Mouse (Mus musculus) C2C12 (cell line): ENCODE data around the gene Gale.
A peak's percentile ranks its signal among the peaks of the same experiment; 100 is the strongest.

ENCODE experiments used
- CEBPB ChIP-seq: IDR thresholded peaks from one replicate; pipeline ENCODE4 v1.6.1; 2011; ENCODE audit warnings: low read depth, mild to moderate bottlenecking, control low read depth, moderate library complexity
- CTCF ChIP-seq: IDR thresholded peaks from one replicate; pipeline ENCODE4 v1.5.1; 2011; ENCODE audit not compliant: control insufficient read depth, insufficient read depth, insufficient read length
- MAX ChIP-seq: IDR thresholded peaks from one replicate; pipeline ENCODE4 v1.6.1; 2011; ENCODE audit warnings: mild to moderate bottlenecking, control low read depth
- MYOD1 ChIP-seq: IDR thresholded peaks from one replicate; pipeline ENCODE4 v1.6.1; 2011; ENCODE audit warnings: low read depth; ENCODE audit not compliant: control insufficient read depth, insufficient read length

GRCm38 (mm10) chr4:135960717-135961116 is 2.8 kb upstream of the Gale start:
- TF ChIP-seq CEBPB (no peak), CTCF (peak; percentile 82), MAX (no peak), MYOD1 (no peak)
